Mouse (Mus musculus): Measurements from ENCODE around the gene Coq8b. TPM values are rescaled to one million over a fixed set of nuclear protein-coding genes. Genes with fewer than 3 reads are reported as not detected.
A peak's percentile ranks its signal among the peaks of the same experiment; 100 is the strongest.

Gene Coq8b
- polyA plus RNA-seq, 1 experiment, result 43.1 TPM

- Histone ChIP-seq H3K4me3 (ENCODE audit: insufficient read depth, low read depth, low read length) (no peak overlapping the region), H3K27ac (ENCODE audit: insufficient read depth, low read depth, low read length) (no peak overlapping the region), H3K36me3 (ENCODE audit: control insufficient read depth, insufficient read depth, low read length) (no peaks in the 10 kb centered on the region; the same call in 1 of the 2 replicates), H3K27me3 (replicated peaks; ENCODE audit: control insufficient read depth, insufficient read depth, low read length) (no peaks in the 10 kb centered on the region), H3K4me1 (ENCODE audit: control insufficient read depth, insufficient read depth, low read length) (no peaks in the 10 kb centered on the region)
- no peak for DNase-seq
- WGBS, result 82% methylated on average over 2 of the region's 2 CpGs
- TF ChIP-seq CTCF (conservative IDR thresholded peaks at IDR 0.05; ENCODE audit: insufficient read depth, insufficient read length, low read depth, low read length), result no peak
- TF ChIP-seq POLR2A (IDR thresholded peaks at IDR 0.05; ENCODE audit: low read depth, low read length), result no peak
Measured at GRCm38 (mm10) chr7:27212626-27213025, 20.2 kb upstream of the Coq8b start.

GRCm38 (mm10) chr7:27218586-27218985 lies 14.2 kb upstream of the Coq8b start:
- TF ChIP-seq CTCF (conservative IDR thresholded peaks at IDR 0.05; ENCODE audit: insufficient read depth, insufficient read length, low read depth, low read length) (no peak), POLR2A (IDR thresholded peaks at IDR 0.05; ENCODE audit: low read depth, low read length) (no peak)
- no peak for DNase-seq
- no peak overlapping the region for H3K4me3 ChIP-seq (ENCODE audit: insufficient read depth, low read depth, low read length)
- H3K4me1 ChIP-seq (ENCODE audit: control insufficient read depth, insufficient read depth, low read length), result no peaks in the 10 kb centered on the region
- no peaks in the 10 kb centered on the region for H3K36me3 ChIP-seq (ENCODE audit: control insufficient read depth, insufficient read depth, low read length)
- WGBS, result 74% methylated on average over 7 of the region's 7 CpGs
- H3K27me3 ChIP-seq (replicated peaks; ENCODE audit: control insufficient read depth, insufficient read depth, low read length), result no peaks in the 10 kb centered on the region
- no peak overlapping the region for H3K27ac ChIP-seq (ENCODE audit: insufficient read depth, low read depth, low read length)

GRCm38 (mm10) chr7:27219937-27220336 lies 12.9 kb upstream of the Coq8b start:
- H3K4me3 ChIP-seq (ENCODE audit: insufficient read depth, low read depth, low read length), result no peak overlapping the region
- H3K4me1 ChIP-seq (ENCODE audit: control insufficient read depth, insufficient read depth, low read length), result peaks cover 3% of the 10 kb centered on the region; the same call in 1 of the 2 replicates
- TF ChIP-seq CTCF (conservative IDR thresholded peaks at IDR 0.05; ENCODE audit: insufficient read depth, insufficient read length, low read depth, low read length) (no peak), POLR2A (IDR thresholded peaks at IDR 0.05; ENCODE audit: low read depth, low read length) (no peak)
- H3K27me3 ChIP-seq (replicated peaks; ENCODE audit: control insufficient read depth, insufficient read depth, low read length), result no peaks in the 10 kb centered on the region
- 57% methylated on average over 11 of the region's 11 CpGs for WGBS
- DNase-seq, result peak; percentile 47
- no peaks in the 10 kb centered on the region for H3K36me3 ChIP-seq (ENCODE audit: control insufficient read depth, insufficient read depth, low read length)
- no peak overlapping the region for H3K27ac ChIP-seq (ENCODE audit: insufficient read depth, low read depth, low read length)

- Histone ChIP-seq H3K4me3 (ENCODE audit: insufficient read depth, low read depth, low read length) (no peak overlapping the region), H3K4me1 (ENCODE audit: control insufficient read depth, insufficient read depth, low read length) (peaks cover 15% of the 10 kb centered on the region), H3K27ac (ENCODE audit: insufficient read depth, low read depth, low read length) (no peak overlapping the region), H3K36me3 (ENCODE audit: control insufficient read depth, insufficient read depth, low read length) (no peaks in the 10 kb centered on the region), H3K27me3 (replicated peaks; ENCODE audit: control insufficient read depth, insufficient read depth, low read length) (no peaks in the 10 kb centered on the region)
- DNase-seq, result no peak
- WGBS, result 55% methylated on average over 6 of the region's 6 CpGs
- TF ChIP-seq CTCF (conservative IDR thresholded peaks at IDR 0.05; ENCODE audit: insufficient read depth, insufficient read length, low read depth, low read length), result no peak
- TF ChIP-seq POLR2A (IDR thresholded peaks at IDR 0.05; ENCODE audit: low read depth, low read length), result no peak
Measured at GRCm38 (mm10) chr7:27221939-27222338, 10.9 kb upstream of the Coq8b start.

GRCm38 (mm10) chr7:27222538-27222937 lies 10.3 kb upstream of the Coq8b start:
- no peak for TF ChIP-seq CTCF (conservative IDR thresholded peaks at IDR 0.05; ENCODE audit: insufficient read depth, insufficient read length, low read depth, low read length)
- no peak for TF ChIP-seq POLR2A (IDR thresholded peaks at IDR 0.05; ENCODE audit: low read depth, low read length)
- DNase-seq, result no peak
- Histone ChIP-seq H3K36me3 (ENCODE audit: control insufficient read depth, insufficient read depth, low read length) (no peaks in the 10 kb centered on the region), H3K4me3 (ENCODE audit: insufficient read depth, low read depth, low read length) (no peak overlapping the region), H3K4me1 (ENCODE audit: control insufficient read depth, insufficient read depth, low read length) (peaks cover 15% of the 10 kb centered on the region), H3K27me3 (replicated peaks; ENCODE audit: control insufficient read depth, insufficient read depth, low read length) (no peaks in the 10 kb centered on the region), H3K27ac (ENCODE audit: insufficient read depth, low read depth, low read length) (no peak overlapping the region)
- 74% methylated on average over 1 of the region's 1 CpGs for WGBS

GRCm38 (mm10) chr7:27224877-27225575 lies 7.8 kb upstream of the Coq8b start:
- no peak overlapping the region for H3K27ac ChIP-seq (ENCODE audit: insufficient read depth, low read depth, low read length)
- H3K4me3 ChIP-seq (ENCODE audit: insufficient read depth, low read depth, low read length), result no peak overlapping the region
- TF ChIP-seq POLR2A (IDR thresholded peaks at IDR 0.05; ENCODE audit: low read depth, low read length) (no peak), CTCF (conservative IDR thresholded peaks at IDR 0.05; ENCODE audit: insufficient read depth, insufficient read length, low read depth, low read length) (no peak)
- no peak for DNase-seq
- WGBS, result 69% methylated on average over 11 of the region's 11 CpGs
- no peaks in the 10 kb centered on the region for H3K27me3 ChIP-seq (replicated peaks; ENCODE audit: control insufficient read depth, insufficient read depth, low read length)
- no peaks in the 10 kb centered on the region for H3K36me3 ChIP-seq (ENCODE audit: control insufficient read depth, insufficient read depth, low read length)
- H3K4me1 ChIP-seq (ENCODE audit: control insufficient read depth, insufficient read depth, low read length), result peaks cover 15% of the 10 kb centered on the region

GRCm38 (mm10) chr7:27227276-27227675 lies 5.5 kb upstream of the Coq8b start:
- DNase-seq, result no peak
- Histone ChIP-seq H3K4me1 (ENCODE audit: control insufficient read depth, insufficient read depth, low read length) (peaks cover 15% of the 10 kb centered on the region), H3K4me3 (ENCODE audit: insufficient read depth, low read depth, low read length) (peak overlapping the region; percentile 72), H3K27me3 (replicated peaks; ENCODE audit: control insufficient read depth, insufficient read depth, low read length) (no peaks in the 10 kb centered on the region), H3K27ac (ENCODE audit: insufficient read depth, low read depth, low read length) (no peak overlapping the region), H3K36me3 (ENCODE audit: control insufficient read depth, insufficient read depth, low read length) (no peaks in the 10 kb centered on the region)
- WGBS, result 35% methylated on average over 9 of the region's 9 CpGs
- TF ChIP-seq POLR2A (IDR thresholded peaks at IDR 0.05; ENCODE audit: low read depth, low read length) (no peak), CTCF (conservative IDR thresholded peaks at IDR 0.05; ENCODE audit: insufficient read depth, insufficient read length, low read depth, low read length) (no peak)

All from kidney, adult 2 months (tissue).